Mouse (Mus musculus): ENCODE data around the gene Nxpe2.
"Not testable (repeated sequence)": the region's sequence is repeated elsewhere in the genome, so short reads cannot be mapped to it uniquely, and the experiment has no call there.

Nxpe2 gene

DNA sequence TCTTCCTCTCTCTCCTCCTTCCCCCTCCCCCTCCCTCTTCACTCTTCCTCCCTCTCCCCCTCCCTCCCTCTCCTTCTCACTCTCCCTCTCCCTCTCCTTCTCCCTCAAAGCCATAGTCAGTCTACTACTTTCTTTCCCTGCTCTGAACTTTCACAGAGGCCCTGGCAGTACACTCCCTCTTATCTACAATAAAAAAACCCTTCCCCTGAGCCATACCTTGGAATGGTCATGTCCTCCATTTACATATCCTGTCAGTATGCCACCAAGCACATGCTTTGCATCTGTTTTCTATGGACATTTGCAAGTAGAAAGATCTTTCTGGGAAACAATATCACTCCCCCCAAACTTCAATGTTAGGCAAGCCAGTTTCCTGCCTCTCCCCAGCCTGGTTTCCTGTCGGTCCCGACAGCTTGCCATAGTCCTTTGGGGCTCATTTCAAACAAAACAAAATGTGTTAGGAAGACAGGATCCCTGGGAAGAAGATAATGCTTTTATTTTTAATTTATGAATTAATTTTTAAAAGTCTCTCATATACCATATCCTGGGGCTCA, at the start of gene Nxpe2:
Nxpe2 (minus strand) TSS at position 307 of the 551 bp plus-strand sequence.
- DNase-seq (ENCODE audit: low spot score) = no peak

GRCm38 (mm10) chr9:48389983-48390382, 36.7 kb upstream of the Nxpe2 start:
- no peak for DNase-seq (ENCODE audit: low spot score)

- DNase-seq (ENCODE audit: low spot score) = no peak
These were observed 35.2 kb upstream of the Nxpe2 start for GRCm38 (mm10) chr9:48388451-48388850.

GRCm38 (mm10) chr9:48374357-48374756, 21.1 kb upstream of the Nxpe2 start:
- DNase-seq (ENCODE audit: low spot score) = no peak

GRCm38 (mm10) chr9:48373232-48373878, 20.1 kb upstream of the Nxpe2 start:
- DNase-seq (ENCODE audit: low spot score) = no peak

DNA sequence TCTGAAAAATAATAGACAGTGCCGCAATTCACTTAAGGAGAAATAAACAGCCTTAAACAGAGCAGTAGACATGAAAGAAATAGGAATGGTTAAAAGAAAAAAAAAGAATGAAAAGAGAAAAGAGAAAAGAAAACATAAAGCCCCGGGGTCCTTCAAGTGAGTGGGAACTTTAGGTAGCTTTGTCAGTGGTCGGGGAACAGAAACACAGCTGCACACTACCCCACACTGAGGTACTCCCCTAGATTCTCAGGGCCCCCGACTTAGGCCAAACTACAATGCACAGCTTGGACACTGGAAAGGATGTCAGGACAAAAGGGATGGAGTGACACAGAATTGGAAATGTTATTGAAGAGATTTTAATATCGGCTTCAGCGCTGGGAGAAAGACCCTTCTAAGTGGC, 9.5 kb upstream of the Nxpe2 start:
- no peak for DNase-seq (ENCODE audit: low spot score)

- DNase-seq (ENCODE audit: low spot score) = no peak
These were observed 8.8 kb upstream of the Nxpe2 start for GRCm38 (mm10) chr9:48361815-48362631.

- no peak for DNase-seq (ENCODE audit: low spot score)
These were observed 7.6 kb upstream of the Nxpe2 start for GRCm38 (mm10) chr9:48360826-48361225.

- DNase-seq (ENCODE audit: low spot score) = no peak
These were observed 3.8 kb upstream of the Nxpe2 start for GRCm38 (mm10) chr9:48357097-48357496.

DNA sequence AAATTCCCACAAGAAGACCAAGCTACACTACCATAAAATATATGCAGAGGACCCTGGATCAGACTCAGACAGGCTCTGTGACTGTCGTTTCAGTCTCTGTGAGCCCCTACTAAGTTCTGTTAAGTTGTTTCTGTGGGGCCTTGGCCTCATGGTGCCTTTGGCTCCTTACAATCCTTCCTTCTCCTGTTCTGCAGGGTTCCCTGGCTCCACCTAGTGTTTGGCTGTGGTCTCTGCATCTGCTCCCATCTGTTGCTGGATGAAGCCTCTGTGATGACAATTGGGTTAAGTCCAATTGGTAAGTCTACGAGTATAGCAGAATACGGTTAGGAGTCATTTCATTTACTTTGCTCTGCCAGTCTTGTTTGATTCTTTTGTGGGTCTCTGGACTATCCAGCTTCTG, 1.5 kb upstream of the Nxpe2 start:
- peak; percentile 85 for DNase-seq (ENCODE audit: low spot score)

GRCm38 (mm10) chr9:48354122-48354521, 868 bp upstream of the Nxpe2 start:
- DNase-seq (ENCODE audit: low spot score) = no peak

- DNase-seq (ENCODE audit: low spot score) = no peak
These were observed 7.4 kb downstream of the Nxpe2 start for GRCm38 (mm10) chr9:48345866-48346265.

DNA sequence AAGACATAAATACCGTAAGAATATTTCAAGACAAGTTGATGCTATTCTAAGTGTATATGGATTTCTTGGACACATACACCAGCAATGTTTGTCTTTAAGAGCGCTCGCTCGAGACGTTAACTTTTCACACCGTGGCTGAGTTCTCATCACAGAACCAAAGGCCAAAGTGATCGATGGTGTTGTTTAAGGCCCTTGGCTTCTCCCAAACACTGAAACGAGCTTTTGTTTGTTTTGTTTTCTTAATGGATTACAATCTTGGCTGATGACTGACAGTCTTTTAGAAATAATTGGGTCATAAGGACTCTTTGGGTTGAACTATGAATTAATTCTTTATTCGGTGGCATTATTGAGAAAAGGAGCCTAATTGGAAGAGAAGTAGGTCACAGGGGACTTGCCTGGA, 7.8 kb downstream of the Nxpe2 start:
- DNase-seq (ENCODE audit: low spot score) = no peak

GRCm38 (mm10) chr9:48340708-48341380, 12.4 kb downstream of the Nxpe2 start:
- DNase-seq (ENCODE audit: low spot score) = no peak

DNA sequence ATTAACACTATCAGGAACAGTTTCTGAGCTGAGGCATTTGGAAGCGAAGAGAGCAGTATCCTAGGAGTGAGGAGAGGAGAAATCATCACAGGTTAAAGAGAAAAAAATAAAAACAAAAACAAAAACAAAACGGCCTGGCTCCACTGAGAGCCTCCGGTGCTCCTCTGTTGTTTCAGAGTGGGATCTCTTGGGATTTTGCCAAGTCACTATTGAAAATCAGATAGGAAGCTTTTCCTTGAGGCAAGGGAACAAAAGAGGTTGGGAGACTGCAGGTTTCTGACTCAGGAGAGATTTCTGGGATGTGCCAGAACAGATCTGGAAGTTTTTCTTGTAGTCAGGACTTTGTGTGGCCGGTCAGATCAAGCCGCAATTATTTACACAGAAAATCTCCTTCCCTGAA, 13.7 kb downstream of the Nxpe2 start:
- no peak for DNase-seq (ENCODE audit: low spot score)

DNA sequence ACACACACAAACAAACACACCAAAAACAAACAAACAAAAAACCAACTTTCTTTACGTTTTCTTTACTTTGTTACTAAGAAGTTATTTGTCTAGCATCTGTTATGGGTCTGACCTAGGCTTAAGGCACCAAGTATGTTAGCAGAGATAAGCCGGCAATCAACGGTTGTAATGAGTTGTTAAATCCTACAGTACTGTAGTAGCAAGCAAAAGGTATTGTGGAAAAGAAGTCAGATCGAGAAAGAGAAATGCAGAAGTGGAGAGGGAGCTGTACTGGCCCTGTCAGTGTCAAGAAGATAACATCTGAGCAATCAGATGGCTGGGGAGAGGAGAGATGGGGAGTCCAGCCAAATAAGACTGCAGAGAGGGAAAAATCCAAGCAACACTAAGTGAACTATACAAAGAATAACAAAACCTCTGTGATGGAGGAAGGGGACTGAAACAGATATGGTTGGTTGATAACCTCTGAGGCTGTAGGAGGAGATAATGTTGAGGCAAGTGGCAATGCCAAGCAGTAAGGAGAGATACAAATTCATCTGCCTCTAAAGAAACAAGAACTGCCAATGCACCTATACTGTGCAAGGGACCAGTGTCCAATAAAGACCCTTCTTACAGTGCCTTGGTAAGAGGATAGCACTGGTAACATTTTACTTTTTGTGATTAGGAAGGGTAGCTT, 14.3 kb downstream of the Nxpe2 start:
- DNase-seq (ENCODE audit: low spot score) = no peak

GRCm38 (mm10) chr9:48329597-48329996, 23.7 kb downstream of the Nxpe2 start:
- no peak for DNase-seq (ENCODE audit: low spot score)

DNA sequence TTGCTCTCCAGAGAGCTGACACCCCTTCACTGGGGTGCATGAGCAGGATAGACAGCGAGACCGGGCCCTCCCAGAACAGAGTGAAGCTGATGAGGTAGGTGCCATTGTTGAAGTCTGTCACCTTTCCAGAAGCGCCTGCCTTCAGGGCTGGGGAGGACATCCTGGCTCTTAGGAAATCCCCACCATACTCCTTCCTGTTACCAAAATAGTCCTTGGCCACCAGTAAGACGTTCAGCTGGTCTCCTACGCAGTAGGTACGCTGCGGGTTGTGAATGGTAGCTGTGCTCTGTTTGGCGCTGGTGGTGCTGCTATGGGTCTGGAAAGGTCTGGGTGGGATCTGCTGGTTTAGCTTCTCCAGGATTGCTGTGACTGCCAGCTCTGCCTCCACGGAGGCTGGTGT, 26.9 kb downstream of the Nxpe2 start:
- no peak for DNase-seq (ENCODE audit: low spot score)

DNA sequence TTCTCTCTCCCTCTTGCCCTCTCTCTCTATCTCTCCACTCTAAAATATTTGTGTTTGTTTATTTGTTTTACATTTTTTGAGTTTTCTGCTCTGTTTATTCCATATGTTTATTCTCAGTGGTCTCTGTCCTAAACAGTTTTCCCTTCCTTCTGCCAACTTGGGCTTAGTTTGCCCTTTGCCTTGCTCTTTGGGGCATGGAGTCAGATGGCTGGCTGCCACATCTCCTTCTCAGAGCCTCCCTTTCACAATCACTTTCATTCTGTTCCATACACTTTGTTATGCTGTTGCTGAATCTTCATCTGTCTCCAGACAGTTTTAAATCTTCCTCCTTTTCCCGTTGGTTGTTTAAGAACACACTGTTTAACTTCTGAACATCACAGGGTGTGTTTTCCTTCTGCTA, 37.4 kb downstream of the Nxpe2 start:
- no peak for DNase-seq (ENCODE audit: low spot score)

- no peak for DNase-seq (ENCODE audit: low spot score)
These were observed 39.1 kb downstream of the Nxpe2 start for GRCm38 (mm10) chr9:48314194-48314593.

DNA sequence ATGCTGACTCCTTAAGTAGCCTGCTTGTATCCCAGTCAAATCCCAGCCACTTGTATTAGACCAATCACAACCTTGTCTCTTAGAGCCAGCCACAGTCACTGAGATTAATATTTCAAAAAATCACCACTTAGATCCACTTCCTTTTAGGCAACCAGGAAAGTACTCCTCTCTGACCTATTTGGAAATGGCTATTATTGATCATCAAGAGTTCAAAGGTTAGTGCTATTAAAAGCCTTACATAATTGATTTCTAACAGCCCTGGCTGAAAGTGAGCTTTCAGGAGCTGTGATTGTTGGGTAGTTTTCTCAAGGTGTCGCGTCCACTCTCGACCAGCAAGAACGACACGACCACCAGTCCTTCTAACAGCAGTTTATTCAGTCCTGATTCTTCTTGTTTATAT, 42.0 kb downstream of the Nxpe2 start:
- DNase-seq (ENCODE audit: low spot score) = no peak

- not testable (repeated sequence) for DNase-seq (ENCODE audit: low spot score)
These were observed 49.7 kb downstream of the Nxpe2 start for GRCm38 (mm10) chr9:48303564-48303963.

All from layer of hippocampus, adult 11-12 months (tissue).